Mouse (Mus musculus): ENCODE data around the gene Flnb. TPM values are rescaled to one million over a fixed set of nuclear protein-coding genes. Genes with fewer than 3 reads are reported as not detected.

The Flnb gene
- polyA plus RNA-seq, 1 experiment from 2014 or later: 7.4 TPM

DNA sequence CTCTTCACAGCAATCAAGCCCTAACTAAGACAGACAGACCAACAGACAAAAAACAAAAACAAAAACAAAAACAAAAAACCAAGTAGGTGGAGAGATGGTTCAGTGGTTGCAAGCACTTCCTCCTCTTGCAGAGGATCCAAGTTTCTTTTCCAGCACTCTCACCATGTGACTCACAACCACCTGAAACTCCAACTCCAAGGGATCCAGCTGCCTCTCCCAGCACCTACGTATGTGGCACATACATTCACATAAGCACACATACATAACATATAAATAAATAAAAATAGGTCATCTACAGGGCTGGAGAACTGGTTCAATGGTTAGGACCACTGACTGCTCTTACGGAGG lies 13.2 kb upstream of the Flnb start:
- no peaks in the 10 kb centered on the region for H3K9me3 ChIP-seq (replicated peaks)
- no peak overlapping the region for H3K4me2 ChIP-seq
- no peaks in the 10 kb centered on the region for H3K27me3 ChIP-seq
- no peaks in the 10 kb centered on the region for H3K36me3 ChIP-seq
- H3K27ac ChIP-seq: no peak overlapping the region
- no peak for ATAC-seq (replicated peaks; ENCODE audit: insufficient number of reproducible peaks, insufficient read depth, low FRiP score, low read depth)
- H3K4me3 ChIP-seq: no peak overlapping the region
- 94% methylated on average over 2 of the region's 2 CpGs for WGBS
- no peak overlapping the region for H3K9ac ChIP-seq
- H3K4me1 ChIP-seq (replicated peaks): peaks cover 8% of the 10 kb centered on the region

DNA sequence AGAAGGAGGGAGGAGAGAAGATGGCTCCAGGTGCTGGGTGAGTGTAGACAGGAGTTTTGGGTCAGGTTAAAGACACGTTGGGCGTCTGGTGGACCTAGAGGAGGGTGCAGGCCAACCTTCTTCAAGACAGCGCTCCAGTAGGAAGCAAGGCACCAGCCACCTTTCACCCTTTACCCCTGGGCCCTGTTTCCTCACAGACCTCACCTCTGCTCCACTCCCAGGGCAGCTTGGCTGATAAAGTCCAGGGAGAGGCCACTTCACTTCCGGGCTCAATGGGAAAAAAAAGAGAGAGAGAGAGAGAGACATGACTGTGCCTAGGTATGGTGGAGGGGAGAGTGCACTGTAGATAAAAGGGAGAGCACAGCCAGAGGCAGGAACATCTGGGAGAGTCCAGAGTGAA lies 10.0 kb upstream of the Flnb start:
- H3K9ac ChIP-seq: no peak overlapping the region
- no peak overlapping the region for H3K4me2 ChIP-seq
- 45% methylated on average over 4 of the region's 4 CpGs for WGBS
- no peak overlapping the region for H3K27ac ChIP-seq
- H3K27me3 ChIP-seq: no peaks in the 10 kb centered on the region
- no peaks in the 10 kb centered on the region for H3K36me3 ChIP-seq
- H3K4me3 ChIP-seq: no peak overlapping the region
- peaks cover 10% of the 10 kb centered on the region for H3K4me1 ChIP-seq (replicated peaks)
- ATAC-seq (replicated peaks; ENCODE audit: insufficient number of reproducible peaks, insufficient read depth, low FRiP score, low read depth): no peak
- no peaks in the 10 kb centered on the region for H3K9me3 ChIP-seq (replicated peaks)

DNA sequence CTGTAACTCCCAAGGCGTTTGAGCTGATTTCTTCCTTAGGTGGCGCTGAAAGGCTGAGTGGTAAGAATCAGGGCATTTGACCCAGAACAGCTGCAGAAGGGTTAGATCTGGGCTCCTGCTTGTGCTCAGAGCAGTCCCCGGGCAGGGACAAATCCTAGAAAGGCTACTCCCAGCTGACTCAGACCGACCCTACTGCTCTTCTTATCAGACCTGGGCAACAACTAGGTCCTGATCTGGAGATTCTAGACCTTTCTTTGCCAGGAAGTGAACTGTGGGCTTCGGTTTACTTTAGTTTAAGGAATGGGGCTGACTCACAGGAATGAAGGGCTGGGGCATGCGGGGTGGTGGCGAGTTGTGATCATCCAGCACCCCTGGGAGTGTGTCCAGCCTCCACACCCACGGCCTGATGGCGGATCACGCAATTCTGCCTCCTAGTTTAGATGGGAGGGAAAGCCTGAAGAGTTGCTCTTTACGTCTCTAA lies 9.2 kb upstream of the Flnb start:
- Histone ChIP-seq H3K9ac (no peak overlapping the region), H3K9me3 (replicated peaks) (no peaks in the 10 kb centered on the region), H3K4me2 (no peak overlapping the region), H3K36me3 (no peaks in the 10 kb centered on the region), H3K4me3 (no peak overlapping the region), H3K4me1 (replicated peaks) (peaks cover 12% of the 10 kb centered on the region), H3K27ac (no peak overlapping the region), H3K27me3 (no peaks in the 10 kb centered on the region)
- no peak for ATAC-seq (replicated peaks; ENCODE audit: insufficient number of reproducible peaks, insufficient read depth, low FRiP score, low read depth)
- 52% methylated on average over 11 of the region's 11 CpGs for WGBS

DNA sequence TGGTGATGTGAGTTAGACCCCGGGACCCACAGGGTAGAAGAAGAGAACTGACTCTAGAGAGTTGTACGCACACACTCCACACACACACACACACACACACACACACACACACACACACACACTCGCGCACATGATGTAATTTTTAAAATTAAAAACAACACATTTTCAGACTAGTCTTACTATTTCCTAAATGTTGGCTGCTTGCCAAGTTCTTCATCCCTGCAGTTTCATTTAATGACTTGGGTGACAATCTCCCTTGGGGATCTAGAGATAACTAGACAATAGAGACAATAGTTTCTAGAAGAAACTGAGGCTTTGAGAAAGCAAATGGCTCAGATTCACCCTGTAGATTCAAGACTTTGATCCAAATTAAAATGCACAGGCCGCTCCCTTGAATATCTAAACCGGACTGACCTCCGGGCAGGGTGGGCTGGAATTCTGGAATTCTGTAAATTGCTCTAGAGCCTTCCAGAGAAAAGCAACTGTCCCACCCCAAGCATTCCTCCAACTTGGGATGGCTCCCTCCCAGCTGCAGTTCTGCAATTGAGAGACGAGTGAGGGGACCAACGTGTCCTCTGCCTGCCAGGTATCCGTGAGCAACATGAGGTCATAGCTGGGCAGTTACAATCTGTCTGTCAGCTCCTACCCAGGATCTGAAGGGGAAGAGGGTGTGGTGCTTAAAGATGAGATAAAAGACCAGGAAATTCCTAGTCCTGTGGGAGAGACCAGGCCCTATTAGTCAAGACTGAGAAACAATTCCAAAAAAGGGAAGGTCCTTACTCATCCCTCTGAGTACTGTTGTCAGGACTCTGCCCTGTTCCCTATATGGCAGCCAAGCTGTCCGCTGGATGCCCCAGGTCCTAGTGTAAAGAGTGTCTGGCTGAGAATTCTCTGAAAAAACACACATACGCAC lies 8.5 kb upstream of the Flnb start:
- Histone ChIP-seq H3K9ac (no peak overlapping the region), H3K27me3 (no peaks in the 10 kb centered on the region), H3K27ac (no peak overlapping the region), H3K9me3 (replicated peaks) (no peaks in the 10 kb centered on the region), H3K4me3 (no peak overlapping the region), H3K4me1 (replicated peaks) (peaks cover 14% of the 10 kb centered on the region), H3K4me2 (no peak overlapping the region), H3K36me3 (no peaks in the 10 kb centered on the region)
- WGBS: 61% methylated on average over 12 of the region's 12 CpGs
- ATAC-seq (replicated peaks; ENCODE audit: insufficient number of reproducible peaks, insufficient read depth, low FRiP score, low read depth): 0 out of 2 replicates have a peak, but pooled peaks have one; percentile 54

DNA sequence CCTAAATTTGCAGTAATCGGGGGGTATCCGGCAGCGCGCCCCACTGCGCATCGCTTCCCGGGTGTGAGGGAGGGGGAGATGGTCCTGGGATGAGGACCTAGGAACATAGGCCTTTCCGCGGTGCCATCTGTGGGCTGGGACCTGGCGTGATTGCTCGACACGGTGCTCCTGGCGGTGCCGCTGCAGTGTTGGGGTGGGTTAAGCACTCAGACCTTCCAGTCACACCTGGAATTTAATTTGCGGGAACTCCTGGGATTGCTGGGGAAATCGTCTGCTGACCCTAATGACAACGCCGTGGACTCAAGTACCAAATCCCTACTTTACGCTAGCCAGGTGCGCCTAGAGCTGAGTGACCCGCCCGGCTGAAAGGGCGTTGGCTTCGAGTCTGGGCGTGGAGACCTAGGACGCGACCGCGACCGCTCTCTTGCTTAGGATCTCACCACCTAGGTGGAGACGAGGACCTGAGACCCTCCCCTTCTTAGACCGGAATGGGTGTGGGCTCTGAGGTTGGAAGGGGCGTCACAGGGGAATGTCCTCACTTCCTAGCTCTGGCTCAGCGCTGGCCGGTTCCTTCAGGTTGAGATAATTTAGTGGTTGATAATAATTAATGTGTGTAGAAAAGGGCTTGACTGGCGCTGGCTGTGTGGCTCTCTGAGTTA lies 835 bp downstream of the Flnb start:
- peak; percentile 29; the same call in 1 of the 2 replicates for ATAC-seq (replicated peaks; ENCODE audit: insufficient number of reproducible peaks, insufficient read depth, low FRiP score, low read depth)
- Histone ChIP-seq H3K4me3 (peak overlapping the region; percentile 60), H3K9ac (peak overlapping the region; percentile 71), H3K9me3 (replicated peaks) (no peaks in the 10 kb centered on the region), H3K36me3 (no peaks in the 10 kb centered on the region), H3K27ac (peak overlapping the region; percentile 56), H3K4me1 (replicated peaks) (peaks cover 34% of the 10 kb centered on the region), H3K27me3 (no peaks in the 10 kb centered on the region), H3K4me2 (peak overlapping the region; percentile 90)
- WGBS: under 1% methylated on average over 36 of the region's 36 CpGs

DNA sequence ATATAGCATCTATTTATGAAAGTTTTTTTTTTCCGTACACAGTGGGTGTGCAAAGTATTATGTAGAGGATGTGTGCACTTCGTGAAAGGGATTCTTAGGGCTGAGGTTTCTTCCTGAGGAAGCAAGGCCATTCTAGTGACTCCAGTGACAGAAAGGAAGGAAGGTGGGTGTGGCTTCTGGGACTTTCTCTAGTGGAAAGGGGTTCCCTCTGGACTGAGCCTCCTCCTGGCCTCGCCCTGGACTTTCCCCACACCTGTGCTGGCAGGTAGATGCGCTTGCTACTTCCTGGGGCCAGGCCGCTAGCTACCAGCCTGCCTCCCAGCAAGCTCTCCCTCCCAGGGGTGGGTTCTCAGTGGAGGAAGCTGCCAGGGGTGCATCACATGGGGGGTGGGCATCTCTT lies 1.7 kb downstream of the Flnb start:
- peak overlapping the region; percentile 90 for H3K4me2 ChIP-seq
- no peaks in the 10 kb centered on the region for H3K36me3 ChIP-seq
- 64% methylated on average over 5 of the region's 5 CpGs for WGBS
- H3K9ac ChIP-seq: peak overlapping the region; percentile 71
- no peaks in the 10 kb centered on the region for H3K9me3 ChIP-seq (replicated peaks)
- H3K27me3 ChIP-seq: no peaks in the 10 kb centered on the region
- peak overlapping the region; percentile 60 for H3K4me3 ChIP-seq
- peak overlapping the region; percentile 56; the same call in 1 of the 2 replicates for H3K27ac ChIP-seq
- H3K4me1 ChIP-seq (replicated peaks): peaks cover 37% of the 10 kb centered on the region
- no peak for ATAC-seq (replicated peaks; ENCODE audit: insufficient number of reproducible peaks, insufficient read depth, low FRiP score, low read depth)

DNA sequence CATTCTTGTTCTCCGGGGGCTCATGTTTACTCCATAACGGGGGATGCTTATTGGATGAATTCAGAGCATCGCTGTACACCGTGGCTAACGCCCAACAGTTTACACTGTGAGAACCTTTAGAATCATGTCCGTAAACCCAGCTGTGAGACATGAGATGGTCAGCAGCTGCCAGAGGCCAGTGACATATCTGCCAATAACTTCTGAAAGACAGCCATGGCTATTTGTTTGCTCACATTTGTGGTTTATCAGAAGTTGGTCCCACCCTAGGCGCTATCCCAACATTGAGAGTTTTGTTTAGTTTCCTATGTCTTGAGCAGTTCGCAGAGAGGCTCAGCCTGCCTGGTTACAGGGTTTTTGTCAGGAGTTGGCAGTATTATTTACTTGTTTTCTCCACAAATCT lies 3.6 kb downstream of the Flnb start:
- Histone ChIP-seq H3K4me3 (no peak overlapping the region), H3K36me3 (no peaks in the 10 kb centered on the region), H3K27ac (no peak overlapping the region), H3K4me1 (replicated peaks) (peaks cover 54% of the 10 kb centered on the region), H3K9ac (no peak overlapping the region), H3K9me3 (replicated peaks) (no peaks in the 10 kb centered on the region), H3K27me3 (no peaks in the 10 kb centered on the region), H3K4me2 (no peak overlapping the region)
- WGBS: 72% methylated on average over 8 of the region's 8 CpGs
- no peak for ATAC-seq (replicated peaks; ENCODE audit: insufficient number of reproducible peaks, insufficient read depth, low FRiP score, low read depth)

DNA sequence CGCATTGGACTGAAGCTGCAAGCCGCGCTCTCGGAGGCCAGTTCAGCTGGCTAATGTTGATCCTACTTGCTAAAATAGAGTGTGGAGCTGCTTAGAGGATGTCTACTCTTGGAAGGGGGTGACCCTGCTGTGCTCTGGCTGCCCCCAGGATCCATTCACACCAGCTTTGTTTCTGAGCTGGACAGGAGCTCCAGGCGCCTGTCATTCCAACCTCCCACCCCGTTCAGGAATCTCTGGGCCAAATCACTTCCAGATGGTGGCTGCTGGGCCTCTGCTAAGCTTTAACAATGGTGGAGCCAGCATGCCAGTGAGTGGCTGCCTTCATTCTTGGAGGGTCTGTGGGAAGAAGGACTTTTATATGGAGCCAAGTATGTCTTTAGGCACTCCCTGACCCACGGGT lies 4.9 kb downstream of the Flnb start:
- H3K27me3 ChIP-seq: no peaks in the 10 kb centered on the region
- H3K9me3 ChIP-seq (replicated peaks): no peaks in the 10 kb centered on the region
- peak overlapping the region; percentile 28 for H3K27ac ChIP-seq
- no peak for ATAC-seq (replicated peaks; ENCODE audit: insufficient number of reproducible peaks, insufficient read depth, low FRiP score, low read depth)
- H3K4me1 ChIP-seq (replicated peaks): peaks cover 64% of the 10 kb centered on the region
- no peak overlapping the region; the same call in 1 of the 2 replicates for H3K4me2 ChIP-seq
- H3K9ac ChIP-seq: no peak overlapping the region
- H3K4me3 ChIP-seq: no peak overlapping the region
- H3K36me3 ChIP-seq: no peaks in the 10 kb centered on the region
- WGBS: 37% methylated on average over 7 of the region's 7 CpGs

DNA sequence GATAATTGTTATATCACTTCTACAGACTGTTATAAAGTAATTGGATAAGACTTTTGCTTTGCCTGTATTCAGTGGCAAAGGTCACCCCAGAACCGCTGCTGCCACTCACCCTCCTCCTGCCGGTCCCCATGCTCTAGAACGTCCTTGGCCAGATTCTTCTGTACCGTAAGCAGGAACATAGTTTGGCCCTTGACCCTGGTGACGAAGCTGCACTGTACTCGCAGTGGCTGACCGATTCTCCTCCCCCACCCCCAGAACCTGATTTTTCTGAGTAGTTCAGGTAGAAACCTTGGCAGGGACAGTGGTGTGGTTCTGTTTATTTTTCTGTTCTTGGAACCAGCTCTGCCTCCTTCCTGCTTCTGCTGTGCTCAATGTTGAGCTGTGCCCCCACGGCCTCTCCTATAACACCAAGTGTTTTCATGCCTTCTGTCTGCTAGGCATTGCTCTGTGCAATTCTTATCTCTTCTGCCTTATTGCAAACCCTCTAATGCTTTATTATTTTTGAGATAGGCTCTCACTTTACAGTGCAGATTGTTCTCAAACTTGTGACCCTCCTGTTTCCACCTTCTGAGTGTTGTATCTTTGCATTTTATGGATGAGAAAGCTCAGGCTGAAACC lies 7.0 kb downstream of the Flnb start:
- peak overlapping the region; percentile 13; the same call in 1 of the 2 replicates for H3K27ac ChIP-seq
- H3K4me3 ChIP-seq: no peak overlapping the region
- no peaks in the 10 kb centered on the region for H3K36me3 ChIP-seq
- no peaks in the 10 kb centered on the region for H3K9me3 ChIP-seq (replicated peaks)
- 50% methylated on average over 8 of the region's 8 CpGs for WGBS
- 0 out of 2 replicates have a peak overlapping the region, but pooled peaks have one; percentile 11 for H3K4me2 ChIP-seq
- peaks cover 54% of the 10 kb centered on the region for H3K4me1 ChIP-seq (replicated peaks)
- H3K9ac ChIP-seq: no peak overlapping the region
- no peaks in the 10 kb centered on the region for H3K27me3 ChIP-seq
- ATAC-seq (replicated peaks; ENCODE audit: insufficient number of reproducible peaks, insufficient read depth, low FRiP score, low read depth): no peak

DNA sequence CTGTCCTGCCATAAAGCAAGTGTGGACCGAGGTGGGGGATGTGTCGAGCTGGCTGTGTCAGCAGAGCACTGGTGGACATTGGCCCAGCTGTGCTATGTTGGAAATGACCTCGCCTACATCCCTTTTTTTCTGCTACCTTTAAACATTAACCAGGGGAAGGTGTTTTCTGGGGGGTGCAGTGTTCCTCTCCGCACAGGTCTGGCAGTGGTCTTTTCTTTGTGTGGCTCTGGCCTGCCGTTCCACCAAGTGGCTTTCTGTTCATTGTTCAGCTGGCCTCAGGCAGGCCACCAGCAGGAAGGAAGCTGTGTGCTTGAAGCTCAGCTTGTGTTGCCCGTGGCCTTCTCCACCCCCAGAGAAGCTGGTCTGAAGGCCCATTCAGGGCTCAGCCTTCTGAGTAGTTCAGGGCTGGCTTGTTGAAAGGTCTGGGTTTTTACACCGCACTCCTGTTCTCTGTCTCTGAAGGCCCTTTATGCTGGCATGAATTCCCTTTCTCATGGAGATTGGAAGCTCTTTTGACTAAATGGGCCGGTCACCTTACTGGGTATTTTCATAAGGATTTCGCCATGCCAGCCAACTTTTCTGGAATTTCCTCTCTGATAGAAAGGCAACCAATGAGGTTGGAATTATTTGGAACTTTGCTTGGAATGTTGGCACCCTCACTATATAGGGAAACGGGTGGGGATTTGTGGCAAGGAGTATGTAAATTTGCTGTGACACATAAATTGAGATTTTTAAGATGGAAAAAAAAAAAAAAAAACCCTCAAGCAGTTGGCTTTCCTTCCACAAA lies 8.6 kb downstream of the Flnb start:
- WGBS: 43% methylated on average over 10 of the region's 10 CpGs
- Histone ChIP-seq H3K4me1 (replicated peaks) (peaks cover 40% of the 10 kb centered on the region), H3K4me3 (no peak overlapping the region), H3K27ac (peak overlapping the region; percentile 69), H3K9ac (no peak overlapping the region), H3K9me3 (replicated peaks) (no peaks in the 10 kb centered on the region), H3K27me3 (no peaks in the 10 kb centered on the region), H3K4me2 (0 out of 2 replicates have a peak overlapping the region, but pooled peaks have one; percentile 20), H3K36me3 (no peaks in the 10 kb centered on the region)
- peak; percentile 65 for ATAC-seq (replicated peaks; ENCODE audit: insufficient number of reproducible peaks, insufficient read depth, low FRiP score, low read depth)

DNA sequence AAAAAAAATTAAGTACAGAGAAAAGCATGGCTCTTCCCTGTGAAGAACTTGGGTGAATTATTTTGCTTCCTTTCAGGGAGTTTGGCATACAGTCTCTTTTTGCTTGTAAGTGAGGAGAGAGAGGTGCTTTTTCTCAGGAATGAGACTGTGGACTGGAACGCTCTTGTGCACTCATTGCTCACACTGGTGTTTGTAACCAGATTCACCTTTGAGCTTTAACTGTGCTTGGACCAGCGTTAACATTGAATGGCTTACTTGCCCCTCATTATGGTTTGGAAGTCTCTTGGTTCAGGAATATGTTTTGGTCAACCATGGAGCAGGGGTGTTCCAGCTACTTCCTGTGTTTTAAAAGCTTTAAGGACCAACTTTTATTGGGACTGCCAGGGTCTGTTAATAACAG lies 11.4 kb downstream of the Flnb start:
- ATAC-seq (replicated peaks; ENCODE audit: insufficient number of reproducible peaks, insufficient read depth, low FRiP score, low read depth): no peak
- H3K4me2 ChIP-seq: no peak overlapping the region
- peaks cover 31% of the 10 kb centered on the region for H3K4me1 ChIP-seq (replicated peaks)
- no peak overlapping the region for H3K27ac ChIP-seq
- no peaks in the 10 kb centered on the region for H3K36me3 ChIP-seq
- H3K9me3 ChIP-seq (replicated peaks): no peaks in the 10 kb centered on the region
- no peak overlapping the region for H3K4me3 ChIP-seq
- H3K9ac ChIP-seq: no peak overlapping the region
- H3K27me3 ChIP-seq: no peaks in the 10 kb centered on the region
- WGBS: 80% methylated on average over 2 of the region's 2 CpGs
